20 mouse cellular contexts compared by ENCODE assay signal in the genomic region with DNA sequence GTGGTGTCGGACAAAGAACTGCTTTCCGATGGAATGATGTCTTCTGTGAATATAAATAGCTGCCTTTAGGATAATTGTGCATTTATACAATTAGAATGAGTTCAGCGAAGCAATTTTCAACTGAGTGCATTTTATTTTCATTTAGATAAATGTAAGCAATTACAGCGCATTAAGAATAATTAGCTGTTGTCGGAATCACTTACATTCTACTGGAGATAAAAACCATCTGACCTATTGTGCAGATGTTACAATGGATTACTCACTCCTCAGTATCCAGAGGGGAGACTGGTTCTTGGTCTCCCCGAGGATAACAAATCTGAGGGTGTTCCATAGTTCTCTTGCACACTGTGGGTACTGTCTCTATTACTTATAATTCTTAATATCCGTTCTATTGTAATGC. TPM values are rescaled to one million over a fixed set of nuclear protein-coding genes. Genes with fewer than 3 reads are reported as not detected.
"Had no signal": no experiment of that assay in that cellular context is flagged by ENCODE, and none has a peak within 500 bp of the region (broad histone marks: within the 10 kb centered on the region; RNA-seq: fewer than 3 reads in every experiment).

No protein-coding gene starts in this region.

- H3K4me2 ChIP-seq: limb, embryonic 13.5 days; liver, embryonic 12.5 days; liver, embryonic 15.5 days; midbrain, embryonic 12.5 days; neural tube, embryonic 12.5 days had no signal

- H3K4me1 ChIP-seq: liver, embryonic 12.5 days; liver, embryonic 15.5 days; midbrain, embryonic 12.5 days; neural tube, embryonic 12.5 days had no signal

- H3K9ac ChIP-seq: limb, embryonic 13.5 days; liver, embryonic 12.5 days; liver, embryonic 15.5 days; midbrain, embryonic 12.5 days; neural tube, embryonic 12.5 days had no signal

- H3K27me3 ChIP-seq: limb, embryonic 13.5 days; liver, embryonic 12.5 days; liver, embryonic 15.5 days; midbrain, embryonic 12.5 days; neural tube, embryonic 12.5 days had no signal

- DNase-seq: kidney, adult 18-20 months; kidney, adult 9 months; kidney, postnatal 14 days; layer of hippocampus, adult 9-11 months; liver; lung, adult 2 months; lung, postnatal 14 days; lung, postnatal 4 days; thymus, adult 18-20 months; thymus, postnatal 36 days had no signal

- H3K4me3 ChIP-seq: layer of hippocampus, adult 2 months; limb, embryonic 10.5 days; limb, embryonic 13.5 days; liver, embryonic 12.5 days; liver, embryonic 15.5 days; midbrain, embryonic 12.5 days; neural tube, embryonic 12.5 days had no signal

- ATAC-seq: liver, embryonic 12.5 days had no signal

- H3K9me3 ChIP-seq: limb, embryonic 10.5 days; limb, embryonic 13.5 days; liver, embryonic 12.5 days; liver, embryonic 15.5 days; midbrain, embryonic 12.5 days; neural tube, embryonic 12.5 days had no signal

- H3K27ac ChIP-seq: limb, embryonic 10.5 days; limb, embryonic 13.5 days; liver, embryonic 12.5 days; liver, embryonic 15.5 days; midbrain, embryonic 12.5 days; neural tube, embryonic 12.5 days had no signal

RNA-seq across cellular contexts. Expression of gene Lmod3, which starts 49.7 kb away (rescaled TPM):
- polyA plus RNA-seq: midbrain, embryonic 12.5 days; midbrain, postnatal 0 days; small intestine, adult 2 months; spleen, adult 2 months had no signal
